Mouse (Mus musculus) heart, embryonic 11.5 days (tissue): ENCODE measurements around the gene Ppp1r12b. TPM values are rescaled to one million over a fixed set of nuclear protein-coding genes. Genes with fewer than 3 reads are reported as not detected.

Source experiments
- ATAC-seq: fragments of 200-750 bp; cut with Nextera tagmentation; replicated peaks from 2 replicates; pipeline ENCODE4 v1.8.0; 2017; ENCODE audit warnings: moderate library complexity; ENCODE audit not compliant: insufficient number of reproducible peaks, low FRiP score, low TSS enrichment
- H3K27ac ChIP-seq: fragments of 300-500 bp; sonication (generic); 2 replicates; pipeline ENCODE4 v1.5.1; 2014; ENCODE audit warnings: mild to moderate bottlenecking, low read depth, low read length
- H3K27me3 ChIP-seq: fragments of 300-500 bp; sonication (generic); 2 replicates; pipeline ENCODE4 v1.6.1; 2014; ENCODE audit warnings: mild to moderate bottlenecking, low read length, mixed read lengths; ENCODE audit not compliant: control insufficient read depth, insufficient read depth
- H3K36me3 ChIP-seq: fragments of 300-500 bp; sonication (generic); 2 replicates; pipeline ENCODE4 v1.6.1; 2014; ENCODE audit warnings: mild to moderate bottlenecking, low read length, moderate library complexity, mixed read lengths; ENCODE audit not compliant: control insufficient read depth, insufficient read depth
- H3K4me1 ChIP-seq: fragments of 300-500 bp; sonication (generic); 2 replicates; pipeline ENCODE4 v1.6.1; 2014; ENCODE audit warnings: low read length; ENCODE audit not compliant: control insufficient read depth, insufficient read depth
- H3K4me2 ChIP-seq: fragments of 300-500 bp; sonication (generic); 2 replicates; pipeline ENCODE4 v1.6.1; 2014; ENCODE audit warnings: mild to moderate bottlenecking, moderate library complexity
- H3K4me3 ChIP-seq: fragments of 300-500 bp; sonication (generic); 2 replicates; pipeline ENCODE4 v1.5.1; 2014; ENCODE audit warnings: low read depth, low read length
- H3K9ac ChIP-seq: fragments of 300-500 bp; sonication (generic); 2 replicates; pipeline ENCODE4 v1.6.1; 2014; ENCODE audit warnings: mild to moderate bottlenecking, low read depth, low read length, moderate library complexity
- H3K9me3 ChIP-seq: fragments of 300-500 bp; sonication (generic); replicated peaks from 2 replicates; pipeline ENCODE4 v1.6.1; 2016; ENCODE audit warnings: low read length; ENCODE audit not compliant: control insufficient read depth
- WGBS: fragments of 180-500 bp; shearing (Covaris S2); extraction: QIAGEN DNeasy Blood & Tissue Kit; methylation state at CpG from one replicate; pipeline ENCODE4 v1.1.7; 2014; ENCODE audit not compliant: insufficient replicate concordance; 5-methylcytosine and 5-hydroxymethylcytosine counted together
- polyA plus RNA-seq: library from polyadenylated mRNA; unstranded; fragments of >200 nt; fragmentation: Nextera tagmentation; extraction: Ambion mirVana; gene quantifications from 2 replicates; pipeline ENCODE4 v1.2.1, GENCODE M21; 2014

The Ppp1r12b gene
- polyA plus RNA-seq, 1 experiment from 2014 or later: 26.7 TPM

DNA sequence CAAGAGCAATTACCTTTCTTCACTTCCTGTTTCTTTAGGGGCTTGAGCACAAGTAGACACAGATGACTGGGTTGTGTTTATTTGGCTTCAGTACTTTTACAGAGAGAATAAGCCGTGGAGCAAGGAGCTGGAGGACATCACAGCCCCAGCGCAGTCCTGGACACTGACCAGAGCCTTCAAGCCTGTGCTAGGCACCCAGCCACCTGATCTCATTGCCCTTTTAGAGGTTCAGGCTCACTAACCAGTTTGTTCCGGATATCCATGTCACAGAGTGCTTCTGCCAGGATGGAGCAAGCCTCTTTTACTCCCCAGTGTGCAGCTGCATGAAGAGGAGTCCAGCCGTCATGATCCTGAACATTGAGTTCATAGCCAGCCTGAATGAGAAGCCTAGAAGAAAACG lies 63.8 kb downstream of the Ppp1r12b start:
- Histone ChIP-seq H3K9ac (no peak overlapping the region), H3K27ac (no peak overlapping the region), H3K36me3 (0 out of 2 replicates have a peak, but pooled peaks cover 2% of the 10 kb centered on the region), H3K4me2 (no peak overlapping the region), H3K4me1 (no peaks in the 10 kb centered on the region), H3K9me3 (no peaks in the 10 kb centered on the region), H3K4me3 (no peak overlapping the region), H3K27me3 (no peaks in the 10 kb centered on the region)
- 85% methylated on average over 5 of the region's 5 CpGs for WGBS
- ATAC-seq: no peak

DNA sequence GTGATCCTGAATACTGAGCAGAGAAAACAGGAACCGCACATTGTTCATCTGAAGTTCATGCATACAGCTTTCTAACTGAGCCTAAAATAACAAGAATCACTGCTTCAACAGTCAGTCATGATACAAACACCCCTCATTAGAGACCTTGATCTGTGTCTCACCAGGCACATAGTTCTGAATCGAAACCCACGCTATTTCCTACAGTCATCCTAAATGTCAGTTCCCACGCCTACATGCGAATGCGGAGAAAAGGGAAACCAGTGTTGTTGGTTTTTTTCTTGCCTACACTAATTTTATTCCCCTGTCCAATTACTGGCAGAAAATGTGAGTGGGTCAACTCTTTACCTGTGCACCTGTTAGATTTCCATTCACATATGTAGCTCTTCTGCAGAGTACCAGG lies 66.1 kb downstream of the Ppp1r12b start:
- Histone ChIP-seq H3K27me3 (no peaks in the 10 kb centered on the region), H3K4me2 (no peak overlapping the region), H3K9ac (no peak overlapping the region), H3K4me3 (no peak overlapping the region), H3K4me1 (no peaks in the 10 kb centered on the region), H3K9me3 (no peaks in the 10 kb centered on the region), H3K36me3 (no peaks in the 10 kb centered on the region), H3K27ac (no peak overlapping the region)
- WGBS: 90% methylated on average over 6 of the region's 6 CpGs
- ATAC-seq: no peak

DNA sequence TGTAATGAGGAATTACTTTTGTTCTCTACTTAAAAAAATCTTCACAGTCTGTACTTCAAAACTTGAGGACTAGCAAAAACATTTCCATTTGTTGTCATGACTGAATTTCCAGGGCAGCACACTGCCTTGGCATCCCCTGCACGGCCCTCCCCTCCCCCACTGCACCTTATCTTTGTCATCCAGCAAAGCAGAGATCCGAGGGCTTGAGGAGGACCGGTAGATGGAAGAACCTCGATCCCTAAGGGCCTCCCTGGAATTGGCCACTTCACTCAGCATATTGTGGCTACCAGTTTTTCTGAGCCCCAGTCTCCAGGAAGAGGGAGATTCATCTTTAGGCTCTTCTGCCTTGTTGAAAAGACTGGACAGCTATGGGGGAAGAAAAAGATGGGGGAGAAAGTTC lies 79.9 kb downstream of the Ppp1r12b start:
- H3K4me1 ChIP-seq: no peaks in the 10 kb centered on the region
- H3K4me2 ChIP-seq: no peak overlapping the region
- no peak for ATAC-seq
- no peaks in the 10 kb centered on the region for H3K27me3 ChIP-seq
- no peak overlapping the region for H3K4me3 ChIP-seq
- no peak overlapping the region for H3K9ac ChIP-seq
- H3K9me3 ChIP-seq: no peaks in the 10 kb centered on the region
- 12% methylated on average over 4 of the region's 4 CpGs for WGBS
- H3K27ac ChIP-seq: no peak overlapping the region
- no peaks in the 10 kb centered on the region; the same call in 1 of the 2 replicates for H3K36me3 ChIP-seq

DNA sequence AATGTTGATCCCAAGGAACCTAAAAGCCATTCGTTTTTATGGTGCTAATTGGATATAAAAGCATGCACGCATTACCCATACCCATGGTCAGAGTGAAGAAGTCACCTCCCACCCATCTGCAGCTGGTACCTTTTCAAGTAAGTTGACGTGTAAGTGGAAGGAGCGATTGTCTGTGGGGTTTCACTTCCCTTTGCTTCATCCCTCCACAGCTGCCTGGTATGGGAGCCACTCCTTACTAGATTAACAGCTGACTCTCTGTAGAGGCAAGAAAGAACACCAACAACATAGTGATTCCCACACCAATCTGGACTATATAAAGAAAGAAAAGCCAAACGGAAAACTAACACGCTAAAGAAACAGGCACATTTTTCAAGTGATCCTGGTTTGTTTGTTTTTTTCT lies 83.1 kb downstream of the Ppp1r12b start:
- ATAC-seq: no peak

DNA sequence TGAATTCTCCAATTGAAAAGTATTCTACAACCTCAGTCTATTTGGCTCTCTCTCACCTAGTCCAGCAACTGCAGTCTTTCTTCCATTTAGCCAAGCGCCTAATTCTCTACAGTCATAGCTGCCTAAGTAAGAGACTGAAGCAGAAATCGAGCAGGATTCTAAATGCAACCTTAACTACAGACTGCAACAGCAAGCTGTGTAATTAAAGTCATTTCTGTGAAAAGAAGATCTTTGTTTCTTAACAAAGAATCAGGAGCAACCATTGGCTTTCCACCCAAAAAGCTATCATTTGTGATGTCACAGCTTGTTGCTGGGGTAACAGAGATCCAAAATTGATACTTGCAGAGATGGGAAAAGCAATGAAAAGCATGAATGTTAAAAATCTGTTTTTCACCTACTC lies 89.3 kb downstream of the Ppp1r12b start:
- ATAC-seq: no peak
- Histone ChIP-seq H3K4me2 (no peak overlapping the region), H3K27ac (no peak overlapping the region), H3K36me3 (peaks cover 3% of the 10 kb centered on the region; the same call in 1 of the 2 replicates), H3K4me1 (0 out of 2 replicates have a peak, but pooled peaks cover 3% of the 10 kb centered on the region), H3K9me3 (no peaks in the 10 kb centered on the region), H3K27me3 (no peaks in the 10 kb centered on the region), H3K9ac (no peak overlapping the region), H3K4me3 (no peak overlapping the region)
- 85% methylated on average over 2 of the region's 2 CpGs for WGBS

More for the DNA sequence above, 83.1 kb downstream of the Ppp1r12b start:
- WGBS: 84% methylated on average over 6 of the region's 6 CpGs
- H3K4me3 ChIP-seq: no peak overlapping the region
- no peak overlapping the region for H3K4me2 ChIP-seq
- H3K9ac ChIP-seq: no peak overlapping the region
- H3K27ac ChIP-seq: no peak overlapping the region
- no peaks in the 10 kb centered on the region for H3K27me3 ChIP-seq
- no peaks in the 10 kb centered on the region for H3K4me1 ChIP-seq
- H3K9me3 ChIP-seq: no peaks in the 10 kb centered on the region
- peaks cover 3% of the 10 kb centered on the region for H3K36me3 ChIP-seq

DNA sequence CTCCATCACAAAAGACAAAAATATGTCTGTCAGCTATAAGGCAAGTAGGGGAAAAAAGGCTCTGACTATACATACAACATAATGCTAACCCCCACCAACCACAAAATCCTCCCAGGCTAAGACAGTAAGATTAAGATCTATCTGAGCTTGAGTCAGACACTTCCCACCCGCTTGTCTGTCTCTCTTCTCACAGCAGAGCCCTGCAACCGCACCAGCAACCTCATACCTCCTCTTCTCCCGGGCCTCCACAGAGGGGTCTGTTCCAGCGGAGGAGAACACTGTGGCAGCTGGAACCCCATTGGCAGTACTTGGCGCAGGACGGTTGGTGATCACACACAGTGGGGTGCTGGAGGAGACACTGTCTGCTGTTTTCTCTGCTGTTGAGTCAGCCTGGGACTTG lies 90.2 kb downstream of the Ppp1r12b start:
- H3K4me1 ChIP-seq: 0 out of 2 replicates have a peak, but pooled peaks cover 3% of the 10 kb centered on the region
- no peaks in the 10 kb centered on the region for H3K9me3 ChIP-seq
- H3K36me3 ChIP-seq: peaks cover 3% of the 10 kb centered on the region; the same call in 1 of the 2 replicates
- no peak for ATAC-seq
- no peak overlapping the region for H3K9ac ChIP-seq
- H3K27me3 ChIP-seq: no peaks in the 10 kb centered on the region
- H3K4me2 ChIP-seq: no peak overlapping the region
- no peak overlapping the region for H3K4me3 ChIP-seq
- WGBS: 62% methylated on average over 6 of the region's 6 CpGs
- no peak overlapping the region; the same call in 1 of the 2 replicates for H3K27ac ChIP-seq

DNA sequence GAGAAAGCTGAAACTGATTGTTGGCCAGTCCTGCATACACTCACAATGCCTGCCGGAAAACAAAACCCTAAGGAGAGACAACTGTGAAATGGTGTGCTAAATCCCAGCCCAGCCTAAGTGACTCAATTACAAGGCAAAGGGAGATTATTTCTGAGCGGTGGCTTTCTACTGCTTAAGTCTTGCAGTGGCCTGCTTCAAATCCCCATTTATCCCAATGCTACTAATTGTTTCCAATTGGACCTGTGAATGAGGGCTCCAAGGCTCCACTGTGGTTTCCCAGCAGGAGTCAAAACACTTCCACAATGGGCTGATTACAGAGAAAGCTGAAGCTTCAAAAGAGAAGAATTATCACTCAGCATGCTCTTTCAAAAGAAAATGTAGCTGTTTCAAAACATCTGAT lies 95.2 kb downstream of the Ppp1r12b start:
- peaks cover 7% of the 10 kb centered on the region; the same call in 1 of the 2 replicates for H3K4me1 ChIP-seq
- H3K27me3 ChIP-seq: no peaks in the 10 kb centered on the region
- H3K9ac ChIP-seq: no peak overlapping the region
- no peaks in the 10 kb centered on the region for H3K9me3 ChIP-seq
- H3K27ac ChIP-seq: no peak overlapping the region
- no peak for ATAC-seq
- H3K4me3 ChIP-seq: no peak overlapping the region
- no peaks in the 10 kb centered on the region for H3K36me3 ChIP-seq
- no peak overlapping the region for H3K4me2 ChIP-seq
- 50% methylated on average over 2 of the region's 2 CpGs for WGBS

DNA sequence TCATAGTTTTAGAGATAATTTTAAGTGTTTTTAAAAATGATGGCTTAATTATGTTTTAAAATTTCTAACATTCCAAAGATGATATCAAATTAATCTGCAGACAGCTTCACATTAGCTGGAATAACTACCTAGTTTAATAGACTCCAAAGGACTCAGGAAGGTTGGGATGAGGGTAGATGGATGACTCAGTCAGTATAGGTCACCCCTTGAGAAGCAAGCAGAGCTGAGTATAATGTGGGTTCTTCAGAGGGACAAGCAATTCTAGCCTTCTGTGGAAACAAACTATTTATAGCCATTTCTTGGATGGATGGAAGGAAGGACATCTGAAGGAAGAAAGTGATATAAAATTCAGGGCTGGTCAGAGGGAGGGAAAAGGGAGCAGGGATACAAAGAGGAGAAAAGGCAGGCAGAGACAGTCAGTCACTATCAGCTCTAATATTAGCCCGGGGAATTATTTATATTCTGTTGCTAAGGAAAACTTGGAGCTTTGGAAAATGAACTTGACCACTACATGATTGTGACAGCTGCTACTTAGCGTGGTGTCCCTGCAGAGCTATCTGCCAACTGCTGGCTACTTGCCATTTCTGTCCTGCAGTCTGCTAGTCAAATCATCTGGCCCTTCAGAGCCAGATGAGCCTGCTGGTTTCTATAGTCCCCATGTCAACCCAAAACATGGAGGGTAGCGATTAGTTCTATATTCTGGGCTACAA lies 97.2 kb downstream of the Ppp1r12b start:
- 40% methylated on average over 3 of the region's 3 CpGs for WGBS
- Histone ChIP-seq H3K27me3 (no peaks in the 10 kb centered on the region), H3K9ac (no peak overlapping the region), H3K9me3 (no peaks in the 10 kb centered on the region), H3K4me1 (peaks cover 4% of the 10 kb centered on the region; the same call in 1 of the 2 replicates), H3K4me2 (no peak overlapping the region), H3K27ac (peak overlapping the region; percentile 72), H3K36me3 (no peaks in the 10 kb centered on the region), H3K4me3 (no peak overlapping the region)
- no peak for ATAC-seq
